Mouse (Mus musculus) naive thymus-derived CD4-positive, alpha-beta T cell, adult 5 months (primary cell): ENCODE measurements around the gene Mup3. TPM values are rescaled to one million over a fixed set of nuclear protein-coding genes. Genes with fewer than 3 reads are reported as not detected.

Source experiments
- polyA plus RNA-seq: library from polyadenylated mRNA; unstranded; fragments of 100-300 nt; shearing (Covaris generic); gene quantifications from one replicate; pipeline ENCODE4 v1.2.1, GENCODE M21; 2017

The Mup3 gene
- not detected for polyA plus RNA-seq

GRCm38 (mm10) chr4:62087241-62087640 lies at the start of gene Mup3:
TSS of gene Mup3 (minus strand) at chr4:62087342.

GRCm38 (mm10) chr4:62054058-62054457 lies 33.1 kb downstream of the Mup3 start, which contains the start of gene Mup20:
TSS of gene Mup20 (minus strand) at chr4:62054158.

Other genes starting within 250 kb of the Mup3 start
- not detected for gene Mup20, start 33.2 kb downstream of the Mup3 start, polyA plus RNA-seq
- gene Mup21, start 63.5 kb upstream of the Mup3 start, polyA plus RNA-seq, result not detected
- gene Zfp37, start 143.7 kb upstream of the Mup3 start, polyA plus RNA-seq, result not detected
- 11.9 TPM for gene Slc31a2, start 175.2 kb upstream of the Mup3 start, polyA plus RNA-seq